Mouse (Mus musculus): Measurements from ENCODE around the gene Coro2a. TPM values are rescaled to one million over a fixed set of nuclear protein-coding genes. Genes with fewer than 3 reads are reported as not detected.

Coro2a gene
- total and polyA plus RNA-seq, 2 experiments from 2014 or later, result 6.2 to 26.7 TPM

GRCm38 (mm10) chr4:46562037-46562436 lies 40.0 kb downstream of the Coro2a start:
- no peaks in the 10 kb centered on the region for H3K4me1 ChIP-seq (ENCODE audit: insufficient read depth, low read length)
- ATAC-seq (no peak), DNase-seq (ENCODE audit: low spot score) (no peak)
- H3K9ac ChIP-seq (replicated peaks; ENCODE audit: low read length), result no peak overlapping the region
- TF ChIP-seq CTCF (IDR thresholded peaks at IDR 0.05; ENCODE audit: low read depth), result no peak
- H3K36me3 ChIP-seq (ENCODE audit: insufficient read depth, low read length), result no peaks in the 10 kb centered on the region
- no peak overlapping the region for H3K27ac ChIP-seq
- no peaks in the 10 kb centered on the region for H3K27me3 ChIP-seq (ENCODE audit: insufficient read depth, low read length)
- no peak overlapping the region for H3K4me2 ChIP-seq (ENCODE audit: low read depth, low read length)
- WGBS, result 84% methylated on average over 5 of the region's 5 CpGs
- no peak overlapping the region for H3K4me3 ChIP-seq (ENCODE audit: low read length)
- H3K9me3 ChIP-seq (ENCODE audit: low read length), result no peaks in the 10 kb centered on the region

DNA sequence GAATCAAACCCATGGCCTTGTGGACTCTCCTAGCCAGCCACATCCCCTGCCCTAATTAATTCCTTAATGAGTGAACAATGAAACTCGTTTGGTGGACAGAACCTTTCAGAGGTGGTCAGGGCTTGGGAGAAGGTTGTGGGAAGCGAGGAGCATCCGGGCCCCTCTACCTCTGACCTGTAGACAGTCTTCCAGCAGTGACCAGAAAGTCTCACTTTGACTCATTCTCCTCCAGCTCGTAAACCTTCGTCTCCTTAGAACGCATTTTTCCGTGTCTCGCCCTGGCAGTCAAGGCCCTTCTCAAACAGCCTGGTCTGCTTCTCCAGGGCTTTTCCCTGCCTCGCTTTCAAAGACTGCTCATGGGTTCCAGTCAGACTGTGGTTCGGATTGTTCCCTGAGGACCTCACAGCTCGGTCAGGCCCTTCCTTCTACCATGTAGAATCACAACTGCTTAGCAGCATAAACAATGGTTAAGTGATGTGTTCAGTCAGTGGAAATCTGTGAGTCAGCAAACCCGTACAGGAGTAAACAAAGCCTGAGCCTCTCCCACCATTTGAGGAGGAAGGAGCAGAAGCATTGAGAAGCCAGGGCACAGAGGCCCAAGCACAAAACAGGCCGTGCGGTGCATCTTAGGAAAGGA lies 41.8 kb downstream of the Coro2a start:
- Histone ChIP-seq H3K9ac (replicated peaks; ENCODE audit: low read length) (no peak overlapping the region), H3K4me3 (ENCODE audit: low read length) (no peak overlapping the region), H3K27ac (no peak overlapping the region), H3K9me3 (ENCODE audit: low read length) (no peaks in the 10 kb centered on the region), H3K36me3 (ENCODE audit: insufficient read depth, low read length) (no peaks in the 10 kb centered on the region), H3K4me2 (ENCODE audit: low read depth, low read length) (no peak overlapping the region), H3K4me1 (ENCODE audit: insufficient read depth, low read length) (no peaks in the 10 kb centered on the region), H3K27me3 (ENCODE audit: insufficient read depth, low read length) (no peaks in the 10 kb centered on the region)
- ATAC-seq (no peak), DNase-seq (ENCODE audit: low spot score) (no peak)
- WGBS, result 77% methylated on average over 14 of the region's 14 CpGs
- TF ChIP-seq CTCF (IDR thresholded peaks at IDR 0.05; ENCODE audit: low read depth), result no peak

DNA sequence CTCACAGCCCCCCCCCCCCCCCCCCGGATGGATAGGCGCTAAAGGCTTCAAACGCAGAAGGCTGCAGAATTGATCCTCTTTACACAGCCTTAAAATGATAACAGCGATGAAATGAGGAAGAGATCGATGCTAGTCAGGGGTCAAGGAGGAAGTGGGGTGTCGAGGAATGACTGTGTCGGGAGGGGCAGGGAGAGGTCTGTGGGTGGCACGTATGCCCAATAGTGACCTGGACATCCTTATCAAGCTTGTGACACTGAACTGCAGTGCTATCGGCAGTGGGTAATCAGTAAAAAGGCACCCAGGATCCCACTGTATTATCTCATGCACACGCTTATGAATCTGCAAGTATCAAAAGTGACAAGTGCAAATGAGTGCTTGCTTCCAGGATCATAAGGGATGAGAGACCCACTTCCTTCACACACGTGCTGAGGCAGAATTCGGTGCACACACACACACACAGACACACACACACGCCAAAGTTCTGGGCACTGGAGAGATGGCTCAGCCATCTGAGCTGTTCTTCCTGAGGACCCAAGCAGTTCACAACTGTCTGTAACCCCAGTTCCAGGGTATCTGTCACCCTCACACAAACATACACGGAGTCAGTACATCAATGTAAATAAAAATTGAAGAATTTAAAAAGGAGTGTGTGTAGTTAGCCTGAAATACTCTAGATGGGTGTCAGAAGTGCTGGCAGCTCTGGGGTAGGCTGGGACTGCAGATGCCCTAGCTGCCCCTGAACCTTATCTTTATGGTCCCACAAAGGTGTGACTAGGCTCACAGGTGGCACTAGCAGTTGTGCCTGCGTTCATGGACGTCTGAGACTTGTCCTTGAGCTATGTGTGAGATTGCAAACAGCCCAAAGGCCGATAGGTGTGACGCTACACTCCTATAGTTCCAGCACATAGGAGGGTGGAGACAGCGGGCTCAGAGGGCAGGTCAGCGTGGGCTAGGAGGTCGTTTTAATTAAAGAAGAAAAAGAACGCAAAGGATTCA lies 43.0 kb downstream of the Coro2a start:
- DNase-seq (ENCODE audit: low spot score) (no peak), ATAC-seq (no peak)
- H3K36me3 ChIP-seq (ENCODE audit: insufficient read depth, low read length), result no peaks in the 10 kb centered on the region
- H3K27me3 ChIP-seq (ENCODE audit: insufficient read depth, low read length), result no peaks in the 10 kb centered on the region
- no peak overlapping the region for H3K4me2 ChIP-seq (ENCODE audit: low read depth, low read length)
- no peaks in the 10 kb centered on the region for H3K4me1 ChIP-seq (ENCODE audit: insufficient read depth, low read length)
- no peak overlapping the region for H3K4me3 ChIP-seq (ENCODE audit: low read length)
- H3K27ac ChIP-seq, result no peak overlapping the region
- no peaks in the 10 kb centered on the region for H3K9me3 ChIP-seq (ENCODE audit: low read length)
- H3K9ac ChIP-seq (replicated peaks; ENCODE audit: low read length), result no peak overlapping the region
- no peak for TF ChIP-seq CTCF (IDR thresholded peaks at IDR 0.05; ENCODE audit: low read depth)
- WGBS, result 72% methylated on average over 22 of the region's 22 CpGs

- ATAC-seq (no peak), DNase-seq (ENCODE audit: low spot score) (no peak)
- no peak overlapping the region for H3K4me2 ChIP-seq (ENCODE audit: low read depth, low read length)
- H3K4me1 ChIP-seq (ENCODE audit: insufficient read depth, low read length), result no peaks in the 10 kb centered on the region
- WGBS, result 83% methylated on average over 3 of the region's 3 CpGs
- TF ChIP-seq CTCF (IDR thresholded peaks at IDR 0.05; ENCODE audit: low read depth), result no peak
- H3K27ac ChIP-seq, result no peak overlapping the region
- H3K9me3 ChIP-seq (ENCODE audit: low read length), result no peaks in the 10 kb centered on the region
- no peak overlapping the region for H3K9ac ChIP-seq (replicated peaks; ENCODE audit: low read length)
- H3K4me3 ChIP-seq (ENCODE audit: low read length), result no peak overlapping the region
- no peaks in the 10 kb centered on the region for H3K36me3 ChIP-seq (ENCODE audit: insufficient read depth, low read length)
- H3K27me3 ChIP-seq (ENCODE audit: insufficient read depth, low read length), result no peaks in the 10 kb centered on the region
These were observed 45.1 kb downstream of the Coro2a start for GRCm38 (mm10) chr4:46556933-46557332.

DNA sequence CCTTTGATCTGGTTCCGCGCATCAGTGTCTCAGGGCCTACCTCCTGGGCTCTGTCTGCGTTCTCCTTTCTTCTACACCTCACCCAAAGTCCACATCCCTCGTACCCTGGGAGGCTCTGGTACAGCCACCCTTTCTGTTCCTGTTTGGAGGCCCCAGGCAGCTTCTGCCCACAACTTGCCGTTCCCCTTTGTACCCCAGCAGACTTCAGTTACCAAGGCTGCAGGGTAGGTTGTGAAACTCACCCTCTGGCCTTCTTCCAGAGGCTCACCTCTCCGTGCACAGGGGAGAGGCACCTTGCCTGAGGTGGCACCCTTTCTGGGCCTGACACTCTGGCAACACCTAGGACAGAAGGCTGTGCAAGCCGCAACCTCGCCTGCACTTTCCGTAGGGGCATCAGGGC lies 46.2 kb downstream of the Coro2a start:
- H3K27ac ChIP-seq, result no peak overlapping the region
- DNase-seq (ENCODE audit: low spot score) (no peak), ATAC-seq (no peak)
- H3K4me2 ChIP-seq (ENCODE audit: low read depth, low read length), result no peak overlapping the region
- H3K27me3 ChIP-seq (ENCODE audit: insufficient read depth, low read length), result no peaks in the 10 kb centered on the region
- no peak overlapping the region for H3K9ac ChIP-seq (replicated peaks; ENCODE audit: low read length)
- no peak for TF ChIP-seq CTCF (IDR thresholded peaks at IDR 0.05; ENCODE audit: low read depth)
- H3K9me3 ChIP-seq (ENCODE audit: low read length), result no peaks in the 10 kb centered on the region
- 83% methylated on average over 9 of the region's 9 CpGs for WGBS
- H3K4me3 ChIP-seq (ENCODE audit: low read length), result no peak overlapping the region
- H3K4me1 ChIP-seq (ENCODE audit: insufficient read depth, low read length), result no peaks in the 10 kb centered on the region
- H3K36me3 ChIP-seq (ENCODE audit: insufficient read depth, low read length), result no peaks in the 10 kb centered on the region

GRCm38 (mm10) chr4:46554295-46555069 lies 47.5 kb downstream of the Coro2a start:
- Histone ChIP-seq H3K4me1 (ENCODE audit: insufficient read depth, low read length) (no peaks in the 10 kb centered on the region), H3K4me2 (ENCODE audit: low read depth, low read length) (no peak overlapping the region), H3K9me3 (ENCODE audit: low read length) (no peaks in the 10 kb centered on the region), H3K9ac (replicated peaks; ENCODE audit: low read length) (no peak overlapping the region), H3K27ac (no peak overlapping the region), H3K27me3 (ENCODE audit: insufficient read depth, low read length) (no peaks in the 10 kb centered on the region), H3K36me3 (ENCODE audit: insufficient read depth, low read length) (no peaks in the 10 kb centered on the region), H3K4me3 (ENCODE audit: low read length) (no peak overlapping the region)
- no peak for DNase-seq (ENCODE audit: low spot score)
- no peak for TF ChIP-seq CTCF (IDR thresholded peaks at IDR 0.05; ENCODE audit: low read depth)
- no peak for ATAC-seq
- 82% methylated on average over 10 of the region's 10 CpGs for WGBS
